Mouse (Mus musculus) heart, postnatal 0 days (tissue): ENCODE measurements around the gene Clba1. TPM values are rescaled to one million over a fixed set of nuclear protein-coding genes. Genes with fewer than 3 reads are reported as not detected.

Experiments used
- ATAC-seq: fragments of 200-750 bp; cut with Nextera tagmentation; 2 replicates; pipeline ENCODE4 v1.8.0; 2017; ENCODE audit warnings: low read depth, moderate number of reproducible peaks, moderate library complexity; ENCODE audit not compliant: insufficient read depth
- DNase-seq: peaks from one replicate; pipeline ENCODE4 v3.0.0-alpha.2; 2016; ENCODE audit warnings: low spot score
- H3K27ac ChIP-seq: fragments of 300-500 bp; sonication (generic); 2 replicates; pipeline ENCODE4 v1.5.1; 2014; ENCODE audit warnings: low read depth, mild to moderate bottlenecking
- H3K27me3 ChIP-seq: fragments of 300-500 bp; sonication (generic); 2 replicates; pipeline ENCODE4 v1.6.1; 2014; ENCODE audit warnings: low read length, mixed read lengths; ENCODE audit not compliant: control insufficient read depth, insufficient read depth
- H3K36me3 ChIP-seq: fragments of 300-500 bp; sonication (generic); replicated peaks from 2 replicates; pipeline ENCODE4 v1.6.1; 2014; ENCODE audit warnings: low read length, mixed read lengths; ENCODE audit not compliant: control insufficient read depth, insufficient read depth
- H3K4me1 ChIP-seq: fragments of 300-500 bp; sonication (generic); 2 replicates; pipeline ENCODE4 v1.6.1; 2014; ENCODE audit warnings: antibody characterized with exemption; ENCODE audit not compliant: control insufficient read depth, insufficient read depth
- H3K4me2 ChIP-seq: fragments of 300-500 bp; sonication (generic); 2 replicates; pipeline ENCODE4 v1.6.1; 2014; ENCODE audit warnings: low read depth, mild to moderate bottlenecking, low read length, moderate library complexity
- H3K4me3 ChIP-seq: fragments of 300-500 bp; sonication (generic); 2 replicates; pipeline ENCODE4 v1.5.1; 2014; ENCODE audit warnings: low read depth, low read length
- H3K9ac ChIP-seq: fragments of 300-500 bp; sonication (generic); replicated peaks from 2 replicates; pipeline ENCODE4 v1.6.1; 2014; ENCODE audit warnings: low read depth, low read length, mixed read lengths
- H3K9me3 ChIP-seq: fragments of 300-500 bp; sonication (generic); replicated peaks from 2 replicates; pipeline ENCODE4 v1.6.1; 2016; ENCODE audit warnings: low read length; ENCODE audit not compliant: control insufficient read depth
- CTCF ChIP-seq: IDR thresholded peaks from 2 replicates; pipeline ENCODE4 v1.5.1; 2016; ENCODE audit warnings: antibody characterized with exemption, control low read depth, low read depth
- EP300 ChIP-seq: IDR thresholded peaks from 2 replicates; pipeline ENCODE4 v1.6.1; 2016; ENCODE audit warnings: antibody characterized with exemption, low read depth
- WGBS: fragments of 180-500 bp; shearing (Covaris S2); extraction: QIAGEN DNeasy Blood & Tissue Kit; methylation state at CpG from one replicate; pipeline ENCODE4 v1.1.7; 2014; 5-methylcytosine and 5-hydroxymethylcytosine counted together
- polyA plus RNA-seq: library from polyadenylated mRNA; unstranded; fragments of >200 nt; fragmentation: Nextera tagmentation; extraction: Ambion mirVana; gene quantifications from 2 replicates; pipeline ENCODE4 v1.2.1, GENCODE M21; 2015
- total RNA-seq: library from RNA; depleted of rRNA; stranded (reverse); fragments of >200 nt; gene quantifications from 2 replicates; pipeline ENCODE4 v1.2.3, GENCODE M21; 2014; ENCODE audit warnings: low replicate concordance

Gene Clba1
- total and polyA plus RNA-seq, 2 experiments from 2014 or later = 8.2 to 9.4 TPM

DNA sequence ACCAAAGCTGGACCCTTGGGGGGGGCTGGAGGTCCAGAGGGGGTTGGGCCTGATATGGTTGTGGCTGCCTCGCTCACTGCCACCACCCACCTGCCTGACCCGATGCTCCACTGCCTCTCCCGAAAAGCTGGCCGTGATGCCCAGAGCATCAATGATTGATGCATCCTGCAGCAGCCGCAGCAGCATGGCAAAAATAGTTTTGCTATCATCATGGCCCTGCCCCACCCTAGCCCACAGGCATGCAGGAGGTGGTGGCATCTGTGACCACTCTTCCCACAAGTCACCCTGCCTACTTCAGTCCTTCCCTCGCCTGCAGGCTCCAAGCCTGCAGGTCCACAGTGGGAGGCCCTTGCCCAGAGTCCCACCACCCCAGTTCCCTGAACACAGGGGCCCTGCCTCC is 2.7 kb upstream of the Clba1 start:
- Histone ChIP-seq H3K4me1 (peaks cover 27% of the 10 kb centered on the region), H3K36me3 (no peaks in the 10 kb centered on the region), H3K4me3 (no peak overlapping the region), H3K9ac (no peak overlapping the region), H3K27me3 (peaks cover 14% of the 10 kb centered on the region), H3K9me3 (no peaks in the 10 kb centered on the region), H3K27ac (no peak overlapping the region), H3K4me2 (no peak overlapping the region)
- 51% methylated on average over 6 of the region's 6 CpGs for WGBS
- no peak for DNase-seq
- no peak for TF ChIP-seq EP300
- no peak for TF ChIP-seq CTCF
- no peak for ATAC-seq

DNA sequence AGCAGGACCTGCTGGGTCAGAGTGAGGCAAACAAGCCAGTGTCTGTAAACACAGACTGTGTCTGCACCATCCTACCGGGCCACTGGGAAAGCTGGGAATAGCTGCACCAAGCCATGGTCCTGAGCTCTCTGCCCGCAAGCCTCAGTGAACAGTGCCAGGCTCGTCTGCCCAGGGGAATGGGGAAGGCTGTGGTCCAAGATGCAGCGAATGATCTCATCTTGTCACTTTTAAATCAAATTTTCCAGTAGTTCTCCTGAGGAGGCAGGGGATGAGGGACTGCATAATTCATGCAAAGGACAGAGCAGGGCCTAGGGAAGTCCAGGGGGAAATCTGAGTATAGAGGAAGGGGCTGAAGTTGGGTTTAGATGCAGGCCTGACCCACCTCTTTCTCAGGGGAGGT is 941 bp upstream of the Clba1 start:
- Histone ChIP-seq H3K9me3 (no peaks in the 10 kb centered on the region), H3K27me3 (no peaks in the 10 kb centered on the region), H3K27ac (no peak overlapping the region), H3K36me3 (no peaks in the 10 kb centered on the region), H3K4me2 (no peak overlapping the region), H3K9ac (no peak overlapping the region), H3K4me3 (no peak overlapping the region), H3K4me1 (peaks cover 26% of the 10 kb centered on the region)
- ATAC-seq (no peak), DNase-seq (no peak)
- TF ChIP-seq CTCF (no peak), EP300 (no peak)
- 80% methylated on average over 4 of the region's 4 CpGs for WGBS

DNA sequence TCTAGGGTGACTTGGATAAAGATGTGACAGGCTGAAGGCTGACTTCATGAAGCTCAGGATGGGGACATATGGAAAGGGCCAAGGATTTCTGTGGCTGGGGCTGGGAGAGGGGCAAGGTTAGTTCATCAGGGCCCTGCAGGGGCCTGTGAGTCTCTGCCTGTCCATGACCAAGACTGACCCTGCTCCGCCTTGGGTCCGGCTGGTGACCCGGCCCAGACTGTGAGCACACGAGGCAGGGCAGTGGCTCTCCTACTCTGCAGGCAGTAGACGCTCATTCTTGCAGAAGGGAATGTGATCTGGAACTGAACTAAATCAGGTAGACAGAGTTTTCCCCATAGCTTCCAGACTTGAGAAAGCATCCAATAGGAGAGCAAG is 538 bp upstream of the Clba1 start:
- TF ChIP-seq EP300 = no peak
- TF ChIP-seq CTCF = no peak
- no peaks in the 10 kb centered on the region for H3K9me3 ChIP-seq
- WGBS = 74% methylated on average over 5 of the region's 5 CpGs
- H3K4me2 ChIP-seq = peak overlapping the region; percentile 83
- ATAC-seq = no peak
- no peak for DNase-seq
- H3K36me3 ChIP-seq = no peaks in the 10 kb centered on the region
- H3K27me3 ChIP-seq = no peaks in the 10 kb centered on the region
- peak overlapping the region; percentile 58 for H3K4me3 ChIP-seq
- H3K4me1 ChIP-seq = peaks cover 26% of the 10 kb centered on the region
- H3K27ac ChIP-seq = no peak overlapping the region
- H3K9ac ChIP-seq = no peak overlapping the region

DNA sequence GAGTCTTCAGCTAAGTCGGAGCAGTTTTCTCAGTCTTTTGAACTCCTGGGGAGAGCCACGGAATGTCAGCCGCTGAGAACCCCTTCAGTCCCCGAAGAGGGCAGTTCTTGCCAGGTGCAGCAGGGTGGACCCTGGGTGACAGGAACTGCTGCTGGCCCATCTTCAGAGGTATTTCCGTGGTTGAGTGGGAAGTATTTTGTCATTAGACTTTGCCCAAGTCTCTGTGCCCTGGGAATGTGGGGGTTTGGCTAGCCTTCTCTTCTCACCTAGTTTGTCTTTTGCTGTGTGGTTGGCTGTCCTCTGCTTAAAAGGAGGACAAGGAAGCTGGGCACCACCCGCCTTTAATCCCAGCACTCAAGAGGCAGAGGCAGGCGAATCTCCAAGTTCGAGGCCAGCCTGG is 904 bp downstream of the Clba1 start:
- H3K27me3 ChIP-seq = no peaks in the 10 kb centered on the region
- DNase-seq = no peak
- H3K9ac ChIP-seq = peak overlapping the region; percentile 57
- H3K4me3 ChIP-seq = peak overlapping the region; percentile 58
- H3K36me3 ChIP-seq = peaks cover 11% of the 10 kb centered on the region; the same call in 1 of the 2 replicates
- no peaks in the 10 kb centered on the region for H3K9me3 ChIP-seq
- no peak for TF ChIP-seq EP300
- no peak for TF ChIP-seq CTCF
- H3K4me2 ChIP-seq = peak overlapping the region; percentile 83
- peaks cover 26% of the 10 kb centered on the region for H3K4me1 ChIP-seq
- 13% methylated on average over 8 of the region's 8 CpGs for WGBS
- no peak overlapping the region for H3K27ac ChIP-seq
- ATAC-seq = no peak

DNA sequence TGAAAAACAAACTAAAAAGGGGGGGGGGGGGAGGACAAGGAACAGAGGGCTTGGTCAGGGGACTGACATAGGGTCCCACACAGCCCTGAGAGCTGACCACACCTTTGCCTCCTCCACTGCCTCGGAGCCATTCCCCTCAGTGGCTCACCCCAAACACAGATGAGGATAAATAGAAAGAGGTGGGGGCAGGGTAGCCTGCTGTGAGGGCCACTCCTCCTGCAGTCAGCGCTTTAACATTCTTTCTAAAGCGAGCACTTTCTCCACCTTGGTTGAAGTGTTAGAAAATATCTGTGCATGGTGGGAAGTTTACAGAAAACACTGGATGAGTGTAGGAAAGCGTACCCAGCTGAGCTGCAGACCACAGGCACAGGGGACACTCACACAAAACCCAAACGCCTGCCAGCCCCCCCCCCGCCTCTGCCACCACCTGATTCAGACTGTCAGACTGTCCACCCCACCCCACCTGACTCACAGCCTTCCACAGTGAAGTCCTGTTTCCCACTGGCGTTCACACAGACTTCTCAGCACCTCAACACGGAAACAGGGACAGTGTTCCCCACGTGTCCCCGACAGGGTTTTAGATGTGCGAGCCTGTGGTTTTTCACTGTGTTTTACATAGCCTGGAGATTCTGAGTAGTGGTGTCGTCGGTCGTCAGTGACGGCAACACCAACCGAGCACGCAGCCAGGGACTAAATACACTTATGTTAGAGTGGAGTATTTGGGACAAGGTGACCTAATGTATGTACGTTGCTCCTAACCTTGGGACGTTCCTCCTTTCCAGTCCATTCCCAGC is 1.6 kb downstream of the Clba1 start:
- WGBS = 43% methylated on average over 19 of the region's 19 CpGs
- Histone ChIP-seq H3K9me3 (no peaks in the 10 kb centered on the region), H3K27ac (no peak overlapping the region), H3K27me3 (no peaks in the 10 kb centered on the region), H3K4me2 (peak overlapping the region; percentile 83), H3K4me3 (peak overlapping the region; percentile 58), H3K4me1 (peaks cover 26% of the 10 kb centered on the region), H3K36me3 (peaks cover 13% of the 10 kb centered on the region; the same call in 1 of the 2 replicates), H3K9ac (no peak overlapping the region)
- TF ChIP-seq EP300 (no peak), CTCF (no peak)
- DNase-seq = no peak
- no peak for ATAC-seq

DNA sequence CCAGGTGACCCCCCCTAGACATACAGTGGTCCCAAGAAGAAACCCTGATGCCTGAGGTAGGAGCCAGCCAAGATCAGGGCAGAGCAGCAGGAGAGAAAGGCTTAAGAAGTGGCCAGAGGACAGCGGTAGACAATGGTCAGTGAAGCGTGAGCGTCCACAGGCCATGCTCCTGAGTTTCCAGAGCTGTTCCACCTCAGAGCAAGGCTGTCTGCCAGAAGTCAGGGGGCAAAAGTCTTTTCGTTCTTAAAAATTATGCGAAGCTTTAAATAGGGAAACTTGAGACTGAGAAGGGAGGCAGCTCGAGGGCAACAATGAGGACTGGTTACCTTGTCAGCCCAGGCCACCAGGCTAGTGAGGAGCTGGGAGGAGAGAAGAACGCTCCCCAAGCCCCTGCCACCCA is 4.6 kb downstream of the Clba1 start:
- peaks cover 26% of the 10 kb centered on the region for H3K4me1 ChIP-seq
- ATAC-seq (no peak), DNase-seq (no peak)
- TF ChIP-seq CTCF = no peak
- TF ChIP-seq EP300 = no peak
- H3K4me3 ChIP-seq = no peak overlapping the region
- no peak overlapping the region for H3K9ac ChIP-seq
- no peaks in the 10 kb centered on the region for H3K27me3 ChIP-seq
- H3K27ac ChIP-seq = no peak overlapping the region
- 87% methylated on average over 7 of the region's 7 CpGs for WGBS
- peaks cover 29% of the 10 kb centered on the region for H3K36me3 ChIP-seq
- H3K9me3 ChIP-seq = no peaks in the 10 kb centered on the region
- H3K4me2 ChIP-seq = no peak overlapping the region
